Mouse (Mus musculus): ENCODE measurements around the gene Abhd16a.

GRCm38 (mm10) chr17:35141971-35142370 is 52.9 kb downstream of the Abhd16a start:
- TF ChIP-seq CTCF (IDR thresholded peaks at IDR 0.05; ENCODE audit: low read depth) = no peak
- TF ChIP-seq EP300 (IDR thresholded peaks at IDR 0.05; ENCODE audit: low read depth) = no peak

All from liver, postnatal 0 days (tissue).